Comparison of ENCODE assay signal across 14 mouse cellular contexts in genomic region chr12:110207246-110207852, GRCm38 (mm10).
DNase-seq lines count a peak whose midpoint lies in the region; ATAC-seq lines count a peak whose summit lies in the region.
"Had no signal": no experiment of that assay in that cellular context is flagged by ENCODE, and none has a peak within 500 bp of the region (broad histone marks: within the 10 kb centered on the region; RNA-seq: fewer than 3 reads in every experiment).

No protein-coding gene starts in this region.

- H3K27ac ChIP-seq in kidney, embryonic 14.5 days (ENCODE audit: low read depth, low read length), result 0 out of 2 replicates have a peak overlapping the region, but pooled peaks have one; percentile 17
- no peak overlapping the region for H3K27ac ChIP-seq in forebrain, embryonic 13.5 days
- H3K27ac ChIP-seq: embryonic facial prominence, embryonic 13.5 days; heart, embryonic 10.5 days had no signal

- ATAC-seq in kidney, embryonic 14.5 days (ENCODE audit: low FRiP score, low TSS enrichment), result no peak
- ATAC-seq in forebrain, embryonic 13.5 days, result no peak
- ATAC-seq: forebrain, postnatal 0 days; intestine, postnatal 0 days had no signal

- no peak overlapping the region for H3K4me3 ChIP-seq in kidney, embryonic 14.5 days (ENCODE audit: low read length)
- H3K4me3 ChIP-seq in forebrain, embryonic 13.5 days, result no peak overlapping the region
- H3K4me3 ChIP-seq: embryonic facial prominence, embryonic 13.5 days; heart, embryonic 10.5 days had no signal

- no peaks in the 10 kb centered on the region for H3K36me3 ChIP-seq in kidney, embryonic 14.5 days (ENCODE audit: control insufficient read depth, insufficient read depth, low read length)
- H3K36me3 ChIP-seq in forebrain, embryonic 13.5 days (ENCODE audit: poor library complexity, severe bottlenecking), result no peaks in the 10 kb centered on the region
- H3K36me3 ChIP-seq: embryonic facial prominence, embryonic 13.5 days; heart, embryonic 10.5 days had no signal

- H3K4me1 ChIP-seq in kidney, embryonic 14.5 days (ENCODE audit: control insufficient read depth, insufficient read depth, low read length), result peaks cover 9% of the 10 kb centered on the region; the same call in 1 of the 2 replicates
- no peaks in the 10 kb centered on the region for H3K4me1 ChIP-seq in forebrain, embryonic 13.5 days

- no peak overlapping the region for H3K9ac ChIP-seq in kidney, embryonic 14.5 days (ENCODE audit: low read depth, low read length)
- H3K9ac ChIP-seq in forebrain, embryonic 13.5 days, result no peak overlapping the region
- H3K9ac ChIP-seq: embryonic facial prominence, embryonic 13.5 days; forebrain, postnatal 0 days had no signal

- H3K27me3 ChIP-seq in kidney, embryonic 14.5 days (ENCODE audit: control insufficient read depth, insufficient read depth, low read length), result no peaks in the 10 kb centered on the region; the same call in 1 of the 2 replicates
- no peaks in the 10 kb centered on the region for H3K27me3 ChIP-seq in forebrain, embryonic 13.5 days
- H3K27me3 ChIP-seq: embryonic facial prominence, embryonic 13.5 days had no signal

- WGBS in kidney, embryonic 14.5 days, result 43% methylated on average over 9 of the region's 9 CpGs
- WGBS in forebrain, embryonic 13.5 days, result 27% methylated on average over 9 of the region's 9 CpGs

- no peak overlapping the region for H3K4me2 ChIP-seq in kidney, embryonic 14.5 days (replicated peaks; ENCODE audit: low read depth, low read length)
- H3K4me2 ChIP-seq in forebrain, embryonic 13.5 days, result no peak overlapping the region
- H3K4me2 ChIP-seq: embryonic facial prominence, embryonic 13.5 days had no signal

- H3K9me3 ChIP-seq in kidney, embryonic 14.5 days (ENCODE audit: control insufficient read depth, low read length), result no peaks in the 10 kb centered on the region
- no peaks in the 10 kb centered on the region for H3K9me3 ChIP-seq in forebrain, embryonic 13.5 days (replicated peaks)
- H3K9me3 ChIP-seq: embryonic facial prominence, embryonic 13.5 days; heart, embryonic 10.5 days had no signal

- no peak for DNase-seq in kidney, adult 18-20 months
- DNase-seq in urinary bladder, postnatal 14 days (ENCODE audit: low spot score), result peak; percentile 24
- no peak for DNase-seq in urinary bladder, postnatal 4 days (ENCODE audit: low spot score in 2 of 2)
- peak; percentile 73 for DNase-seq in fibroblast of lung, adult 2 months (ENCODE audit: low read depth)
- no peak for DNase-seq in layer of hippocampus, postnatal 36 days
- DNase-seq in adrenal gland, postnatal 25 days, result no peak
- DNase-seq: cerebellum, adult 8-10 months; forebrain, postnatal 0 days; thymus, adult 18-20 months had no signal

Comparison
In these comparisons a context has a peak if more than half of its experiments do, and no peak if none do; other contexts are left out.
1. DNase-seq: peak in urinary bladder, postnatal 14 days (single experiment) and fibroblast of lung, adult 2 months (single experiment); none in kidney, adult 18-20 months (single experiment), urinary bladder, postnatal 4 days (0 of 2), layer of hippocampus, postnatal 36 days (0 of 2) and adrenal gland, postnatal 25 days (single experiment).